Mouse (Mus musculus): ENCODE measurements around the gene Nip7. TPM values are rescaled to one million over a fixed set of nuclear protein-coding genes. Genes with fewer than 3 reads are reported as not detected.
"Not testable (repeated sequence)": the region's sequence is repeated elsewhere in the genome, so short reads cannot be mapped to it uniquely, and the experiment has no call there.

The Nip7 gene
- 54.0 and 55.8 TPM in 2 replicates for polyA plus RNA-seq (2016; fragmentation: Nextera tagmentation; extraction: Ambion mirVana)

DNA sequence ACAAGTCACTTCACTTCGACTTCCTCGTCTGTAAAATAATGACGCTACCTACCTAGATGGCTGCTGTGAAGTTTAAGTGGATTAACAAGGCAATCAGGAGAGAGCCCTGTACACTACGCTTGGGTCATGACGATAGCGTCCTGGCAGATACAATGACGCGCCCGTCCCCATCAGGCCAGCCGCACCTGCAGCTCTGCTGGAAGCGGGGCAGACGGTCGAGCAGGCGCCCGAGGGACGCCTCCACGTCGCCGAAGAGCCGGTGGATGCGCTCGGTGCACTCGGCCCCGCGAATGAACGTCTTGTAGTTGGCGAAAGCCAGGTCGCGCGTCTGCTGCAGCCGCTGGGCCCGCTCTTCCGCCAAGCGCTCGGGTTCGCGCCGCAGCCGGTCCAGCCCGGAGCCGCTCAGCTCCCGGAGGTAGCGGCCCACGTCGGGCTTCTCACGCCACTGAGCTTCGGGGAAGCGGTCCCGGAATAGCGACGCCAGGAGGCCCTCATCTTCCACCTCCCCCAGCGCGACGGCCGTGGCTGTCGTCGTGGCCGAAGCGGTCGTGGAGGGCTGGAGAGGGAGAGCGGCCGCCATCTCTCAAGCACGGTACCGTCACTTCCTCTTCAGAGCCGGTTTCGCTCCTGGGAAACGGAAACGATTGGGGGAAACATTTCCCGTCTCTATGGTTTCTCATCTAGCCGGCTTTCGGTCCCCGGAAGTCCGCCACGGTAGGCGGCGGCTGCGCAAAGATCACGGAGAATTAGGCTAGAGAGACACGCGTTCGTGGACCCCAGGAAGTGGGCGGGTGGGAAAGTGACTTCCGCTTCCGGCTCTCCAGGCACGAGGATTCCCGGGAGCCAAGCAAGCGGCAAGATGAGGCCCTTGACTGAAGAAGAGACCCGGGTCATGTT is at the start of gene Nip7, which contains the start of gene Cog8:
Nip7 (plus strand) TSS at position 802 of the 897 bp plus-strand sequence.
Cog8 (minus strand) TSS at position 614 of the 897 bp plus-strand sequence.
- no peaks in the 10 kb centered on the region for H3K27me3 ChIP-seq (replicated peaks)
- H3K36me3 ChIP-seq, result peaks cover 52% of the 10 kb centered on the region
- peak within 1 kb of the TSS; percentile 65 for H3K27ac ChIP-seq (ENCODE audit: poor library complexity, severe bottlenecking)
- peak within 1 kb of the TSS; percentile 83 for H3K9ac ChIP-seq
- ATAC-seq (ENCODE audit: insufficient number of reproducible peaks, low FRiP score), result peak; percentile 92
- no peaks in the 10 kb centered on the region for H3K9me3 ChIP-seq (replicated peaks)
- H3K4me1 ChIP-seq (replicated peaks), result peaks cover 22% of the 10 kb centered on the region
- peak within 1 kb of the TSS; percentile 74 for H3K4me3 ChIP-seq
- under 1% methylated on average over 88 of the region's 88 CpGs for WGBS
- H3K4me2 ChIP-seq, result peak within 1 kb of the TSS; percentile 94

DNA sequence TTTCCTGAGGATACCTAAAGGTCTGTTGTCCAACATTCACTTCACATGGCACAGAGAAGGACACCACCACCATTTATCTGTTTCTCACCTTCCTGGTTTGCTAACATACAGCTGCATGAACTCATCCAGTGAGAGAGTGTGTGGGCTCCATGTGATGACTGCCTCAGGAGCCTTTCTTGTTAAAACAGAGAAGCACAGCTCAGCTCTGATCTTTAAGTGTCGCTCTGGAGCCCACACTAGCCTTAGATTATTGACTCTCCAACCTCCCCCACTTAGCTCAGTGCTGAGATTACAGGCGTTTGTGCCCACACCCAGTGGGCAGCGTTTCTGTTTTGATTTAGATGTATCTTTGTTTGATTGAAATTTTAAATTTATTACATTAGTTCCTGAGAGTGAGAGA is 48.9 kb upstream of the Nip7 start:
- ATAC-seq (ENCODE audit: insufficient number of reproducible peaks, low FRiP score), result no peak
- Histone ChIP-seq H3K4me3 (no peak overlapping the region), H3K9me3 (replicated peaks) (no peaks in the 10 kb centered on the region), H3K27me3 (replicated peaks) (no peaks in the 10 kb centered on the region), H3K4me2 (no peak overlapping the region), H3K9ac (no peak overlapping the region), H3K27ac (ENCODE audit: poor library complexity, severe bottlenecking) (no peak overlapping the region), H3K36me3 (peaks cover 58% of the 10 kb centered on the region), H3K4me1 (replicated peaks) (peaks cover 9% of the 10 kb centered on the region; the same call in 1 of the 2 replicates)
- 73% methylated on average over 3 of the region's 3 CpGs for WGBS

DNA sequence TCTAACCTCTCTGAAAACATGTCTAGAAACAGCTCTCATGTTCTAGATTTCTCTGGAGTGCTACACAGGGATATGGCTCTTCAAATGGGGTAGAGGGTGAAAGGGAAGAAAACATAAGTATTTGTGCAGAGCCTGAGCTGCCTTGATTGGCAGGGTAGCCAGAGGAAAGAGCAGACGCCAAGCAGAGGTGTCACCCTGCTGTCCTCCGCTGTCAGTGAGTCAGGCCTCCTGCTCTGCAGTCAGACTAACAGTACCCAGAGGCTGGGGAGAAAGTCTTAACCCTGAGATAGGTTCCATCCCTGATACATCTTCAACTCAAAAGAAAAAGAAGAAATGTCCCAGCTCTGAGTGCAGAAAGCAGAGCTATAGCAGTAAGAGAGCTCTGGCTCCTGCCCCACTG is 44.0 kb upstream of the Nip7 start:
- ATAC-seq (ENCODE audit: insufficient number of reproducible peaks, low FRiP score), result no peak
- Histone ChIP-seq H3K36me3 (peaks cover 42% of the 10 kb centered on the region), H3K27me3 (replicated peaks) (no peaks in the 10 kb centered on the region), H3K4me3 (no peak overlapping the region), H3K9ac (no peak overlapping the region), H3K4me1 (replicated peaks) (no peaks in the 10 kb centered on the region), H3K27ac (ENCODE audit: poor library complexity, severe bottlenecking) (no peak overlapping the region), H3K4me2 (no peak overlapping the region), H3K9me3 (replicated peaks) (no peaks in the 10 kb centered on the region)
- WGBS, result 58% methylated on average over 2 of the region's 2 CpGs

DNA sequence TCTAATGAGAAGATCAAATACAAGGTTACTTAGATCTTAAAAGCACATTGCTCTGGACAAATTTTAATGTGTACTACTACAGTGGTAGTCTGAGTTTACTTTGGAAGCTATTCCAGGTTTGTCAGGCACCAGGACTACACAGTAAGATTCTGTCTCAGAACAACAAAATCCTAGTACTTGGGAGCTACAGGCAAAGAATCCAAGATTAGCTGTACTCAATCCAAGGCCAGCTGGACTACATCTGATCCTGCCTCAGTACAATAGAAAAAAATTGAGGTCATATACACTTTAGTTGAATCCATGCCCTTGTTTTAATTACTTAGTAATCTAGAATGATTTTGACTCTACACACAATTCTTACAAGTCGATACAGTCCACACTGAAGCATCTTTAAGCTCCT is 41.8 kb upstream of the Nip7 start:
- Histone ChIP-seq H3K36me3 (peaks cover 30% of the 10 kb centered on the region), H3K27ac (ENCODE audit: poor library complexity, severe bottlenecking) (no peak overlapping the region), H3K9ac (no peak overlapping the region), H3K4me3 (no peak overlapping the region), H3K4me2 (no peak overlapping the region), H3K4me1 (replicated peaks) (no peaks in the 10 kb centered on the region), H3K27me3 (replicated peaks) (no peaks in the 10 kb centered on the region), H3K9me3 (replicated peaks) (no peaks in the 10 kb centered on the region)
- no peak for ATAC-seq (ENCODE audit: insufficient number of reproducible peaks, low FRiP score)
- 89% methylated on average over 1 of the region's 1 CpGs for WGBS

DNA sequence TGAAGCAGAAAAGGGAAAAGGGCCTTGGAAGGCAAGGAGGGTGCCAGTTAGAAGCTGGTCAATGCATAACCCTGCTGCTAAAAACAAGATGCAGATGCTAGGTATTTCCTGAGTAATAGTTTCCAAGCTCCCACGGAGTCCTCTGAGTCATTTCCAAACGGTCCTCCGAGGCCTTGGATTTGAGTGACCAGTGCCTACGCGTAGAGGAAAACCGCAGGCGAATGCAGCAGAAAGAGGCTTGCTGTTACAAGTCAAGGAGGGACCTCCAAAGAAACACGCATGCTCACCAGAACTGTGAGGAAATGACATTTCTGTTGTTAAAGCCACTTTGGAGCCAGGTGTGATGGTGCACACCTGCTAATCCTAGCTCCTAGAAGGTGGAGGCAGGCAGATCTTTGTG is 33.2 kb upstream of the Nip7 start:
- 86% methylated on average over 8 of the region's 8 CpGs for whole genome bisulfite sequencing
- no peaks in the 10 kb centered on the region for H3K27me3 ChIP-seq (replicated peaks)
- no peak overlapping the region for H3K4me3 ChIP-seq
- ATAC-seq (ENCODE audit: insufficient number of reproducible peaks, low FRiP score), result no peak
- no peaks in the 10 kb centered on the region for H3K9me3 ChIP-seq (replicated peaks)
- no peak overlapping the region for H3K9ac ChIP-seq
- H3K27ac ChIP-seq (ENCODE audit: poor library complexity, severe bottlenecking), result no peak overlapping the region
- no peaks in the 10 kb centered on the region for H3K4me1 ChIP-seq (replicated peaks)
- no peak overlapping the region for H3K4me2 ChIP-seq
- no peaks in the 10 kb centered on the region for H3K36me3 ChIP-seq

DNA sequence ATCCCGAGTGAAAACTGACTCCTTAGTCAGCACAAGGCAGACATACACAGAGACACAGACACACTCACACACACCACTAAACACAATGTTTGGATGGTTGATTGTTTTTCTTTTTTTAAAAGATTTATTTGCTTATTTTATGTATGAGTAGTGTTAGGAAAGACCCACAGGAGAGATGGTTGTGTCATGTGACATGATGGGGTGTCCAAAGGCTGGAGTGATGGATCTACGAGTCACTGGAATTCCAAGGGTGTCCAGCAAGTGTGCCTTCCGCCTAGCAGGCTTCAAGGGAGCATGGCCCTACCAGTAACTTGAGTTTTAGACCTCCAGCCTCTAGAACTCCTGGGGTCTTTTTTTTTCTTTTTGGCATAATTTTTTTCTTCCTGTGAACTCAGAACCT is 27.4 kb upstream of the Nip7 start:
- H3K9ac ChIP-seq, result no peak overlapping the region
- H3K27me3 ChIP-seq (replicated peaks), result no peaks in the 10 kb centered on the region
- no peaks in the 10 kb centered on the region for H3K9me3 ChIP-seq (replicated peaks)
- H3K4me2 ChIP-seq, result no peak overlapping the region
- H3K27ac ChIP-seq (ENCODE audit: poor library complexity, severe bottlenecking), result no peak overlapping the region
- no peaks in the 10 kb centered on the region; the same call in 1 of the 2 replicates for H3K36me3 ChIP-seq
- 72% methylated on average over 3 of the region's 3 CpGs for WGBS
- ATAC-seq (ENCODE audit: insufficient number of reproducible peaks, low FRiP score), result no peak
- H3K4me3 ChIP-seq, result no peak overlapping the region
- H3K4me1 ChIP-seq (replicated peaks), result peaks cover 18% of the 10 kb centered on the region

DNA sequence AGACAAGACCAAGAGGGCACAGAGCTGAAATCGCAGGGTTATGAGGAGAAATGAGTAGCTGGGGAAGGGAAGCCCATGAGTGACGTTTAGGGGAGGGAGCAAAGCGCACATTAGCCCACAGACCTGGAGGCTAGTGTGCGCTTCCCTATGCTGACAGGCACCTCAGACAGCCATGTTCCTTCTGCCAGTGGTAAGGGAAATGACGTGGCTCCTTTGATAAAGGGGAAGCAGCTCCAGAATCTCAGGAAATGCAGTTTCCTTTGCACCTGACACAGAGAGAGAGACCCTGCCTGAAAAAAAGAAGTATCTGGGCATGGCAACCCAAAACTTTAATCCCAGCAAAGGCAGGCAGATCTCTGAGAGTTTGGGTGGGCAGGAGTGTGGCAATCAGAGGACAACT is 26.6 kb upstream of the Nip7 start:
- no peaks in the 10 kb centered on the region for H3K27me3 ChIP-seq (replicated peaks)
- WGBS, result 62% methylated on average over 5 of the region's 5 CpGs
- no peak overlapping the region for H3K4me3 ChIP-seq
- ATAC-seq (ENCODE audit: insufficient number of reproducible peaks, low FRiP score), result no peak
- no peak overlapping the region for H3K9ac ChIP-seq
- H3K27ac ChIP-seq (ENCODE audit: poor library complexity, severe bottlenecking), result no peak overlapping the region
- H3K4me1 ChIP-seq (replicated peaks), result peaks cover 18% of the 10 kb centered on the region
- H3K9me3 ChIP-seq (replicated peaks), result no peaks in the 10 kb centered on the region
- no peaks in the 10 kb centered on the region; the same call in 1 of the 2 replicates for H3K36me3 ChIP-seq
- no peak overlapping the region for H3K4me2 ChIP-seq

DNA sequence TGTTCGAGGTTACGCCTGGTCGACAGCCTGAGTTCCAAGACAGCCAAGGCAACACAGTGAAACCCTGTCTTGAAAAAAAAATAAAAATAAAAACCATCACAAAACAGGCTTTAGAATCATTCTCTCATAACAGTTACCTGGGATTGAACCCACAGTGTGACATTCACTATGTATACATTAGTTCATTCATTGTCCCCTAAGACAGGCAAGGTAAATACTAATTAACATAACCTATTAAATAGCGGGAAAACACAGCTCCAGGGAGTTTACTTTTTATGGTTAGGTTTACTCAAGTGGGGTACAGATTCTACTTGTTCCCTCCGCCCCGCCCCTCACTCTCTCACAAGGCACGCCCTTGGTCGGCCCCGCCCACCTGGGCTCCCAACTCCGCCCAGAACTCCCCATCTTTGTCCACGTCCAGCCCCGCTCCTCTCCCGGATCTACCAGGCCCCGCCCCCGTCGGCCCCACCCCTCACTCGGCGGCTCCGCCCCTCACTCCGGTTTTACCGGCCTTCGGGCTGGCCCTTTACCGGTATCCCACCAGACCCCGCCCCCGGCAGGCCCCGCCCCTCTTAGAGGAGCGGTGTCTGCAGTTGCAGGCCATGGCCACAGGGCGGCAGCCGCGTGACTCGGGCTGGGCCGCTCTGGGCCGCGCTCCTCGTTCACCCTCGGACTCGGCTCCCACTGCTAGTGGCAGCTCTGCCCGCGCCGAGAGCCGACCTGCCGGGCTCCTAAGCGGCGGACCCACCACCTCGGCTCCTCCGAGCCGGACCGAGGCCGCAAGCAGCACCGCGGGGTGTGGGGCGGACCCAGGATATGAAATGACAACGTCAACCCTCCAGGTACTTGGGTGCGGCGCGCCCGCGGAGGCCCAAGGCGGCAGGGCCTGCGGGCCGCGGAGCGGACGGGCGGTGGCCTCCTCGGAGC is 25.8 kb upstream of the Nip7 start, which contains the start of gene Vps4a:
Vps4a (plus strand) TSS at position 573 of the 927 bp plus-strand sequence.
- Histone ChIP-seq H3K4me1 (replicated peaks) (peaks cover 18% of the 10 kb centered on the region), H3K4me3 (peak within 1 kb of the TSS; percentile 94), H3K36me3 (no peaks in the 10 kb centered on the region; the same call in 1 of the 2 replicates), H3K27ac (ENCODE audit: poor library complexity, severe bottlenecking) (peak within 1 kb of the TSS; percentile 60), H3K9me3 (replicated peaks) (no peaks in the 10 kb centered on the region), H3K9ac (peak within 1 kb of the TSS; percentile 96), H3K27me3 (replicated peaks) (no peaks in the 10 kb centered on the region), H3K4me2 (peak within 1 kb of the TSS; percentile 85)
- peak; percentile 96 for ATAC-seq (ENCODE audit: insufficient number of reproducible peaks, low FRiP score)
- 4% methylated on average over 66 of the region's 66 CpGs for WGBS

DNA sequence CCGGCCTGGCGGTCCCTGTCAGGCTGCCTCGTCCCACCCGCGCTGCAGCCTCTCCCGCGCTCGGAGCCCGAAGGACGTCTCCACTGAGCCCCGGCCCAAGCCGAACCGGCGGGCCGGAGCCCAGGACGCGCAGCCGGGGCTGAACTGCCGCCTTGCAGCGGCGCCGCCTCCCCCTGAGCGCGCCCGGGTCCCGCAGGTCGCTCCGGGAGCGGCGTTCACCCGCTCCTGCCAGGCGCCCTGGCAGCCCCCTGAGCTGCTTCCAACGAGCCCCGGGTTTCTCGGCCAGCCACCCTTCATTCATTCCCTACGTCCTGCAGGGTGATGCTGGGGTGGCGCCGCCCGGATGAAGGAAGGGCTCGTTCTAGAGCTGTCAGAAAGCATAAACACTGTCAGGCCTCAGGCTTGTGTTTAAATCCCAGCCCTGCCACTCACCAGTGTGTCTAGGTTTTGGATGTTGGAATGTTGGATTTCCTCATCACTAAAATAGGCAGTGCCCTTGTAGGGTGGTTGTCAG is 25.0 kb upstream of the Nip7 start:
- WGBS, result under 1% methylated on average over 40 of the region's 40 CpGs
- ATAC-seq (ENCODE audit: insufficient number of reproducible peaks, low FRiP score), result no peak; the same call in 1 of the 2 replicates

DNA sequence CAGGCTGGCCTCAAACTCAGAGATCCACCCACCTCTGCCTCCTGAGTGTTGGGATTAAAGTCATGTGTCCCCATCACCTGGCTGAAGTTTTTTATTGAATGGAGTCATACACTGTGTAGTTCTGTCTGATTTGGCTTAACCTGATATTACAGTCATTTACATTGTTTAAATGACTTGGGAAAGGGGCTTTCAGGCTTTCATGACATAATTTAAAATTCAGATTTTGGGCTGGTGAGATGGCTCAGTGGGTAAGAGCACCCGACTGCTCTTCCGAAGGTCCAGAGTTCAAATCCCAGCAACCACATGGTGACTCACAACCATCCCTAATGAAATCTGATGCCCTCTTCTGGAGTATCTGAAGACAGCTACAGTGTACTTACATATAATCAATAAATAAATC is 23.1 kb upstream of the Nip7 start:
- not testable (repeated sequence) for ATAC-seq (ENCODE audit: insufficient number of reproducible peaks, low FRiP score); H3K36me3 ChIP-seq; H3K4me2 ChIP-seq; H3K27ac ChIP-seq (ENCODE audit: poor library complexity, severe bottlenecking); H3K9me3 ChIP-seq (replicated peaks); H3K27me3 ChIP-seq (replicated peaks); H3K9ac ChIP-seq; H3K4me3 ChIP-seq
- H3K4me1 ChIP-seq (replicated peaks), result peaks cover 18% of the 10 kb centered on the region
- WGBS, result 98% methylated on average over 2 of the region's 2 CpGs

More for the DNA sequence above, 25.0 kb upstream of the Nip7 start:
- Histone ChIP-seq H3K27me3 (replicated peaks) (no peaks in the 10 kb centered on the region), H3K4me2 (peak overlapping the region; percentile 85), H3K9me3 (replicated peaks) (no peaks in the 10 kb centered on the region), H3K4me1 (replicated peaks) (peaks cover 18% of the 10 kb centered on the region), H3K4me3 (peak overlapping the region; percentile 94), H3K27ac (ENCODE audit: poor library complexity, severe bottlenecking) (peak overlapping the region; percentile 60), H3K9ac (peak overlapping the region; percentile 96), H3K36me3 (peaks cover 4% of the 10 kb centered on the region)
